Mouse (Mus musculus) spleen, adult 12 weeks (tissue): Measurements from ENCODE around the gene Nav2.

Experiments
- DNase-seq: peaks from one replicate; pipeline ENCODE4 v3.0.0; 2022; ENCODE audit warnings: low spot score

Nav2 gene

GRCm38 (mm10) chr7:49400463-49400862 is 491.9 kb downstream of the Nav2 start:
- no peak for DNase-seq

- DNase-seq, result no peak
Measured at GRCm38 (mm10) chr7:49402526-49402925, 494.0 kb downstream of the Nav2 start.

- no peak for DNase-seq
Measured at GRCm38 (mm10) chr7:49407688-49408087, 499.2 kb downstream of the Nav2 start.

- DNase-seq, result no peak
Measured at GRCm38 (mm10) chr7:49408625-49409024, 500.1 kb downstream of the Nav2 start.

GRCm38 (mm10) chr7:49409265-49409664 is 500.7 kb downstream of the Nav2 start:
- DNase-seq, result no peak

- no peak for DNase-seq
Measured at GRCm38 (mm10) chr7:49410188-49410587, 501.7 kb downstream of the Nav2 start.

GRCm38 (mm10) chr7:49410892-49411291 is 502.4 kb downstream of the Nav2 start:
- DNase-seq, result no peak

- no peak for DNase-seq
Measured at GRCm38 (mm10) chr7:49411803-49412202, 503.3 kb downstream of the Nav2 start.

GRCm38 (mm10) chr7:49415131-49415530 is 506.6 kb downstream of the Nav2 start:
- DNase-seq, result no peak

GRCm38 (mm10) chr7:49415716-49416115 is 507.2 kb downstream of the Nav2 start:
- no peak for DNase-seq

- no peak for DNase-seq
Measured at GRCm38 (mm10) chr7:49418841-49419240, 510.3 kb downstream of the Nav2 start.

GRCm38 (mm10) chr7:49420139-49420802 is 511.8 kb downstream of the Nav2 start:
- no peak for DNase-seq

- DNase-seq, result no peak
Measured at GRCm38 (mm10) chr7:49421261-49421660, 512.7 kb downstream of the Nav2 start.

- DNase-seq, result no peak
Measured at GRCm38 (mm10) chr7:49423943-49424342, 515.4 kb downstream of the Nav2 start.

- peak; percentile 7 for DNase-seq
Measured at GRCm38 (mm10) chr7:49426060-49426459, 517.5 kb downstream of the Nav2 start.

GRCm38 (mm10) chr7:49427843-49428242 is 519.3 kb downstream of the Nav2 start:
- no peak for DNase-seq

GRCm38 (mm10) chr7:49428947-49429346 is 520.4 kb downstream of the Nav2 start:
- no peak for DNase-seq

GRCm38 (mm10) chr7:49430808-49431207 is 522.3 kb downstream of the Nav2 start:
- DNase-seq, result no peak

GRCm38 (mm10) chr7:49433945-49434344 is 525.4 kb downstream of the Nav2 start:
- no peak for DNase-seq

GRCm38 (mm10) chr7:49436492-49436891 is 528.0 kb downstream of the Nav2 start:
- no peak for DNase-seq

- DNase-seq, result no peak
Measured at GRCm38 (mm10) chr7:49437901-49438300, 529.4 kb downstream of the Nav2 start.

GRCm38 (mm10) chr7:49439136-49439535 is 530.6 kb downstream of the Nav2 start:
- DNase-seq, result no peak

- DNase-seq, result no peak
Measured at GRCm38 (mm10) chr7:49440333-49440969, 531.9 kb downstream of the Nav2 start.

GRCm38 (mm10) chr7:49442174-49442573 is 533.7 kb downstream of the Nav2 start:
- no peak for DNase-seq
